Mouse (Mus musculus) kidney, adult 2 months (tissue): ENCODE results near the gene 2810408A11Rik. TPM values are rescaled to one million over a fixed set of nuclear protein-coding genes. Genes with fewer than 3 reads are reported as not detected.
A peak's percentile ranks its signal among the peaks of the same experiment; 100 is the strongest.
"Not testable (repeated sequence)": the region's sequence is repeated elsewhere in the genome, so short reads cannot be mapped to it uniquely, and the experiment has no call there.

Experiments
- DNase-seq: peaks from one replicate; pipeline ENCODE4 v3.0.0; 2021
- H3K27ac ChIP-seq: fragments of 200-500 bp; 2 replicates; pipeline ENCODE4 v1.5.1; 2012; ENCODE audit warnings: low read depth, low read length, control low read depth, inconsistent platforms; ENCODE audit not compliant: insufficient read depth
- H3K27me3 ChIP-seq: fragments of 200-500 bp; replicated peaks from 2 replicates; pipeline ENCODE4 v1.6.1; 2012; ENCODE audit warnings: mild to moderate bottlenecking, moderate library complexity, low read length, inconsistent platforms; ENCODE audit not compliant: control insufficient read depth, insufficient read depth
- H3K36me3 ChIP-seq: fragments of 200-500 bp; 2 replicates; pipeline ENCODE4 v1.6.1; 2012; ENCODE audit warnings: mild to moderate bottlenecking, moderate library complexity, low read length, inconsistent platforms; ENCODE audit not compliant: control insufficient read depth, insufficient read depth
- H3K4me1 ChIP-seq: fragments of 200-500 bp; 2 replicates; pipeline ENCODE4 v1.6.1; 2011; ENCODE audit warnings: low read length; ENCODE audit not compliant: control insufficient read depth, insufficient read depth
- H3K4me3 ChIP-seq: fragments of 200-500 bp; 2 replicates; pipeline ENCODE4 v1.5.1; 2011; ENCODE audit warnings: mild to moderate bottlenecking, low read depth, low read length, control low read depth; ENCODE audit not compliant: insufficient read depth
- CTCF ChIP-seq: fragments of 200-500 bp; conservative IDR thresholded peaks from 2 replicates; pipeline ENCODE4 v1.5.1; 2011; ENCODE audit warnings: low read depth, mild to moderate bottlenecking, control low read depth, low read length, moderate library complexity, mixed read lengths; ENCODE audit not compliant: insufficient read depth, insufficient read length
- POLR2A ChIP-seq: fragments of 200-500 bp; IDR thresholded peaks from one replicate; pipeline ENCODE4 v1.6.1; 2011; ENCODE audit warnings: low read depth, low read length, control low read depth
- WGBS: fragments of 180-500 bp; shearing (Covaris S2); methylation state at CpG from one replicate; pipeline ENCODE4 v1.1.7; 2018; 5-methylcytosine and 5-hydroxymethylcytosine counted together
- polyA plus RNA-seq: library from polyadenylated mRNA; depleted of rRNA; stranded (reverse); fragments of >200 nt; gene quantifications from 2 replicates; pipeline ENCODE4 v1.2.3, GENCODE M21; 2012

Gene 2810408A11Rik
- polyA plus RNA-seq, 1 experiment, result 0.99 TPM

- WGBS, result 90% methylated on average over 7 of the region's 7 CpGs
- TF ChIP-seq POLR2A, result no peak
- TF ChIP-seq CTCF, result no peak
- Histone ChIP-seq H3K27ac (no peak overlapping the region), H3K27me3 (no peaks in the 10 kb centered on the region), H3K36me3 (no peaks in the 10 kb centered on the region), H3K4me3 (no peak overlapping the region), H3K4me1 (no peaks in the 10 kb centered on the region)
- no peak for DNase-seq
Measured at GRCm38 (mm10) chr11:69871822-69872221, 29.0 kb downstream of the 2810408A11Rik start.

- 96% methylated on average over 2 of the region's 2 CpGs for WGBS
- TF ChIP-seq POLR2A, result no peak
- no peak for TF ChIP-seq CTCF
- Histone ChIP-seq H3K36me3 (no peaks in the 10 kb centered on the region), H3K27me3 (no peaks in the 10 kb centered on the region), H3K27ac (no peak overlapping the region), H3K4me3 (no peak overlapping the region), H3K4me1 (no peaks in the 10 kb centered on the region)
- DNase-seq, result no peak
Measured at GRCm38 (mm10) chr11:69870289-69871069, 30.3 kb downstream of the 2810408A11Rik start.

GRCm38 (mm10) chr11:69867335-69867734, 33.5 kb downstream of the 2810408A11Rik start:
- TF ChIP-seq POLR2A (no peak), CTCF (no peak)

GRCm38 (mm10) chr11:69865561-69865960, 35.2 kb downstream of the 2810408A11Rik start:
- Histone ChIP-seq H3K36me3 (no peaks in the 10 kb centered on the region), H3K4me1 (no peaks in the 10 kb centered on the region), H3K27me3 (no peaks in the 10 kb centered on the region), H3K4me3 (no peak overlapping the region), H3K27ac (no peak overlapping the region)
- 84% methylated on average over 9 of the region's 9 CpGs for WGBS
- TF ChIP-seq CTCF (no peak), POLR2A (no peak)
- no peak for DNase-seq

More at GRCm38 (mm10) chr11:69867335-69867734, 33.5 kb downstream of the 2810408A11Rik start:
- H3K27me3 ChIP-seq, result no peaks in the 10 kb centered on the region
- H3K4me1 ChIP-seq, result no peaks in the 10 kb centered on the region
- H3K4me3 ChIP-seq, result no peak overlapping the region
- 79% methylated on average over 9 of the region's 9 CpGs for WGBS
- DNase-seq, result no peak
- H3K27ac ChIP-seq, result no peak overlapping the region
- H3K36me3 ChIP-seq, result no peaks in the 10 kb centered on the region

GRCm38 (mm10) chr11:69864138-69864860, 36.5 kb downstream of the 2810408A11Rik start:
- WGBS, result 51% methylated on average over 8 of the region's 8 CpGs
- Histone ChIP-seq H3K4me1 (no peaks in the 10 kb centered on the region), H3K36me3 (no peaks in the 10 kb centered on the region), H3K27ac (no peak overlapping the region), H3K4me3 (no peak overlapping the region), H3K27me3 (no peaks in the 10 kb centered on the region)
- no peak for DNase-seq
- TF ChIP-seq CTCF, result no peak
- no peak for TF ChIP-seq POLR2A

GRCm38 (mm10) chr11:69863729-69864128, 37.1 kb downstream of the 2810408A11Rik start:
- H3K36me3 ChIP-seq, H3K27ac ChIP-seq, DNase-seq, H3K4me3 ChIP-seq, H3K27me3 ChIP-seq, H3K4me1 ChIP-seq: not testable (repeated sequence)
- 66% methylated on average over 3 of the region's 3 CpGs for WGBS

- Histone ChIP-seq H3K4me1 (no peaks in the 10 kb centered on the region; the same call in 1 of the 2 replicates), H3K4me3 (peak within 1 kb of the TSS; percentile 46)
Measured at GRCm38 (mm10) chr11:69858113-69858998, 42.4 kb downstream of the 2810408A11Rik start, which contains the start of gene Tnk1. Tnk1 (minus strand) TSS chr11:69858730.

More at GRCm38 (mm10) chr11:69858113-69858998, 42.4 kb downstream of the 2810408A11Rik start, which contains the start of gene Tnk1:
- peak; percentile 80 for DNase-seq
- H3K27ac ChIP-seq, result peak within 1 kb of the TSS; percentile 75
- 27% methylated on average over 30 of the region's 30 CpGs for WGBS
- H3K36me3 ChIP-seq, result no peaks in the 10 kb centered on the region
- no peaks in the 10 kb centered on the region for H3K27me3 ChIP-seq
- TF ChIP-seq POLR2A (no peak), CTCF (no peak)
